Mouse (Mus musculus) limb, embryonic 14.5 days (tissue): ENCODE results near the gene Spata16. TPM values are rescaled to one million over a fixed set of nuclear protein-coding genes. Genes with fewer than 3 reads are reported as not detected.

Experiments
- ATAC-seq: fragments of 200-750 bp; cut with Nextera tagmentation; 2 replicates; pipeline ENCODE4 v1.8.0; 2017; ENCODE audit warnings: low read depth, moderate number of reproducible peaks, moderate TSS enrichment; ENCODE audit not compliant: low FRiP score
- DNase-seq: peaks from one replicate; pipeline ENCODE4 v3.0.0-alpha.2; 2015; ENCODE audit warnings: low spot score
- H3K27ac ChIP-seq: fragments of 300-500 bp; sonication (generic); replicated peaks from 2 replicates; pipeline ENCODE4 v1.5.1; 2014; ENCODE audit warnings: low read depth, mild to moderate bottlenecking, low read length, moderate library complexity, mixed read lengths
- H3K27me3 ChIP-seq: fragments of 300-500 bp; sonication (generic); 2 replicates; pipeline ENCODE4 v1.6.1; 2014; ENCODE audit warnings: low read length, mixed read lengths; ENCODE audit not compliant: control insufficient read depth, insufficient read depth
- H3K36me3 ChIP-seq: fragments of 300-500 bp; sonication (generic); 2 replicates; pipeline ENCODE4 v1.6.1; 2014; ENCODE audit warnings: mild to moderate bottlenecking, low read length, moderate library complexity, mixed read lengths; ENCODE audit not compliant: control insufficient read depth, insufficient read depth
- H3K4me1 ChIP-seq: fragments of 300-500 bp; sonication (generic); 2 replicates; pipeline ENCODE4 v1.6.1; 2014; ENCODE audit warnings: antibody characterized with exemption, low read length, mixed read lengths; ENCODE audit not compliant: control insufficient read depth, insufficient read depth
- H3K4me2 ChIP-seq: fragments of 300-500 bp; sonication (generic); replicated peaks from 2 replicates; pipeline ENCODE4 v1.6.1; 2014; ENCODE audit warnings: low read depth, mild to moderate bottlenecking, low read length, moderate library complexity; ENCODE audit not compliant: severe bottlenecking
- H3K4me3 ChIP-seq: fragments of 300-500 bp; sonication (generic); replicated peaks from 2 replicates; pipeline ENCODE4 v1.5.1; 2014; ENCODE audit warnings: low read length
- H3K9ac ChIP-seq: fragments of 300-500 bp; sonication (generic); 2 replicates; pipeline ENCODE4 v1.6.1; 2014; ENCODE audit warnings: mild to moderate bottlenecking, low read depth, low read length, moderate library complexity; ENCODE audit not compliant: severe bottlenecking
- H3K9me3 ChIP-seq: fragments of 300-500 bp; sonication (generic); 2 replicates; pipeline ENCODE4 v1.6.1; 2016; ENCODE audit warnings: low read length; ENCODE audit not compliant: control insufficient read depth
- POLR2A ChIP-seq: fragments of 200-500 bp; IDR thresholded peaks from 2 replicates; pipeline ENCODE4 v1.8.0; 2012; ENCODE audit warnings: inconsistent platforms, mild to moderate bottlenecking, moderate library complexity, borderline replicate concordance; ENCODE audit not compliant: insufficient read depth, insufficient read length; ENCODE audit errors: extremely low read depth
- WGBS: fragments of 180-500 bp; shearing (Covaris S2); extraction: QIAGEN DNeasy Blood & Tissue Kit; methylation state at CpG from one replicate; pipeline ENCODE4 v1.1.7; 2014; 5-methylcytosine and 5-hydroxymethylcytosine counted together
- polyA plus RNA-seq, 2 experiments: library from polyadenylated mRNA; depleted of rRNA in 1 of 2; stranded (reverse) in 1 of 2; unstranded in 1 of 2; fragments of >200 nt; fragmentation: Nextera tagmentation in 1 of 2; extraction: Ambion mirVana in 1 of 2; gene quantifications; 2 replicates each; pipeline versions ENCODE4 v1.2.1 to v1.2.3; 2012 to 2014

Gene Spata16
- polyA plus RNA-seq, 2 experiments, result not detected

- TF ChIP-seq POLR2A, result no peak
- no peak overlapping the region for H3K4me3 ChIP-seq
- no peak for ATAC-seq
- no peak overlapping the region for H3K4me2 ChIP-seq
- H3K4me1 ChIP-seq, result no peaks in the 10 kb centered on the region
- 70% methylated on average over 2 of the region's 2 CpGs for WGBS
- no peaks in the 10 kb centered on the region for H3K27me3 ChIP-seq
- H3K27ac ChIP-seq, result no peak overlapping the region
- no peak overlapping the region for H3K9ac ChIP-seq
- H3K36me3 ChIP-seq, result no peaks in the 10 kb centered on the region
- H3K9me3 ChIP-seq, result no peaks in the 10 kb centered on the region
- no peak for DNase-seq
Observed at GRCm38 (mm10) chr3:26979603-26980002, 342.2 kb downstream of the Spata16 start.

- Histone ChIP-seq H3K4me3 (no peak overlapping the region), H3K9ac (no peak overlapping the region), H3K4me1 (no peaks in the 10 kb centered on the region), H3K36me3 (no peaks in the 10 kb centered on the region), H3K27me3 (no peaks in the 10 kb centered on the region), H3K27ac (no peak overlapping the region), H3K9me3 (no peaks in the 10 kb centered on the region), H3K4me2 (no peak overlapping the region)
- DNase-seq (no peak), ATAC-seq (no peak)
- TF ChIP-seq POLR2A, result no peak
- WGBS, result 68% methylated on average over 3 of the region's 3 CpGs
Observed at GRCm38 (mm10) chr3:26980371-26980770, 343.0 kb downstream of the Spata16 start.

- DNase-seq (peak; percentile 36), ATAC-seq (peak; percentile 71)
- Histone ChIP-seq H3K27ac (0 out of 2 replicates have a peak overlapping the region, but pooled peaks have one; percentile 14), H3K4me1 (no peaks in the 10 kb centered on the region), H3K4me2 (no peak overlapping the region), H3K9ac (no peak overlapping the region), H3K36me3 (no peaks in the 10 kb centered on the region), H3K9me3 (no peaks in the 10 kb centered on the region), H3K4me3 (no peak overlapping the region), H3K27me3 (no peaks in the 10 kb centered on the region)
- 51% methylated on average over 6 of the region's 6 CpGs for WGBS
- no peak for TF ChIP-seq POLR2A
Observed at GRCm38 (mm10) chr3:26981979-26982623, 344.7 kb downstream of the Spata16 start.

GRCm38 (mm10) chr3:26983749-26984148, 346.3 kb downstream of the Spata16 start:
- Histone ChIP-seq H3K4me1 (no peaks in the 10 kb centered on the region), H3K27ac (no peak overlapping the region), H3K9ac (no peak overlapping the region), H3K4me2 (no peak overlapping the region), H3K36me3 (no peaks in the 10 kb centered on the region), H3K4me3 (no peak overlapping the region), H3K9me3 (no peaks in the 10 kb centered on the region), H3K27me3 (no peaks in the 10 kb centered on the region)
- TF ChIP-seq POLR2A, result no peak
- 85% methylated on average over 6 of the region's 6 CpGs for WGBS
- ATAC-seq (no peak), DNase-seq (no peak)

GRCm38 (mm10) chr3:27006844-27007243, 369.4 kb downstream of the Spata16 start:
- no peaks in the 10 kb centered on the region for H3K9me3 ChIP-seq
- no peaks in the 10 kb centered on the region for H3K27me3 ChIP-seq
- H3K4me3 ChIP-seq, result no peak overlapping the region
- H3K9ac ChIP-seq, result no peak overlapping the region
- TF ChIP-seq POLR2A, result no peak
- no peak overlapping the region for H3K27ac ChIP-seq
- 72% methylated on average over 1 of the region's 1 CpGs for WGBS
- no peaks in the 10 kb centered on the region for H3K36me3 ChIP-seq
- no peak for DNase-seq
- no peak overlapping the region for H3K4me2 ChIP-seq
- no peak for ATAC-seq
- H3K4me1 ChIP-seq, result no peaks in the 10 kb centered on the region
